Mouse (Mus musculus) adrenal gland, postnatal 4 days (tissue): ENCODE measurements around the gene Cacna1c. TPM values are rescaled to one million over a fixed set of nuclear protein-coding genes. Genes with fewer than 3 reads are reported as not detected.

Experiments
- DNase-seq, 2 experiments: peaks; one replicate each; pipeline ENCODE4 v3.0.0; 2021 to 2022; ENCODE audit warnings: low spot score in 2 of 2, mixed read lengths in 2 of 2
- total RNA-seq, 2 experiments: library from RNA; stranded (reverse); gene quantifications; 2 replicates each; pipeline ENCODE4 v1.2.3; 2021

Gene Cacna1c
- total RNA-seq, 2 experiments from 2014 or later, result 71.6 to 78.9 TPM

GRCm38 (mm10) chr6:119174307-119175074, 21.7 kb downstream of the Cacna1c start:
- no peak for DNase-seq

DNA sequence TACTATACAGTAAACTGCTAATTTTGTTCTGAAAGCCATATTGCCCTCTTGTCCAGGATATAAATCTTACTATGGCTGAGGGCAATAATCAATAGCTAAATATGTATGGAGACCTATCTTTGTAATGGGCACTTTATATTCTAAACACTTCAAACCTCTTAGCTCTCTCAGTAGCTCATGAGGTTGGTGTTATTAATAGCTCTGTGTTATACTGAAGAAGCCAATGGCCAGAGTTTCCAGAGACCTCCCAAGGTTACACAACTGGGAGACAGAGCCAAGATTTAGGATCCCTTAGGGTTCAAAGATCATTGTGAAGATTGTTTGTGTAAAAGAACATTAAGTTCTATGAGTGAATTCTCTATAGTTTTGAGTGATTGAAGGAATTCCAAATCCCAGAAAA, 30.5 kb downstream of the Cacna1c start:
- no peak for DNase-seq

DNA sequence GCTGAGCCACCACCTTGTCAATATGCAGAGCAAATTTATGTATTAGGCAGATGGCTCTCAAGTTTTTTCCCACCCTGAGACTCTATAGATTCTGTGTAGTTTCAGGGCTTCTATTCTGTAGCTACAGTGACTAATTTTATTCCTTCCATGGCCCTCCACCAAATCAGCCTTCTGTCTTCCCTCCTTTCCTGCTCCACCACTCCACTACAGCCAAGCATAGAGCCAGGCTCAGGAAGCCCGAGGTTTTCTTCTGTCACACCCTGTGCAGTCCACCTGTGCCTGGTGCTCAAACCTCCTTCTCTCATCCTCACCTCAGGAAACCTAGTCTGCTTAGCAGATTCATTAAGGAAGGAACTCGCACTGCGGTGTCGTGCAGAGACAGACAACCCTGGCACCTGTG, 51.1 kb downstream of the Cacna1c start:
- DNase-seq, result no peak

- no peak for DNase-seq
Measured at GRCm38 (mm10) chr6:119139561-119139960, 56.7 kb downstream of the Cacna1c start.

GRCm38 (mm10) chr6:119137768-119138167, 58.5 kb downstream of the Cacna1c start:
- no peak for DNase-seq

- DNase-seq, result no peak
Measured at GRCm38 (mm10) chr6:119132863-119133262, 63.4 kb downstream of the Cacna1c start.

GRCm38 (mm10) chr6:119132111-119132735, 64.0 kb downstream of the Cacna1c start:
- DNase-seq, result no peak

DNA sequence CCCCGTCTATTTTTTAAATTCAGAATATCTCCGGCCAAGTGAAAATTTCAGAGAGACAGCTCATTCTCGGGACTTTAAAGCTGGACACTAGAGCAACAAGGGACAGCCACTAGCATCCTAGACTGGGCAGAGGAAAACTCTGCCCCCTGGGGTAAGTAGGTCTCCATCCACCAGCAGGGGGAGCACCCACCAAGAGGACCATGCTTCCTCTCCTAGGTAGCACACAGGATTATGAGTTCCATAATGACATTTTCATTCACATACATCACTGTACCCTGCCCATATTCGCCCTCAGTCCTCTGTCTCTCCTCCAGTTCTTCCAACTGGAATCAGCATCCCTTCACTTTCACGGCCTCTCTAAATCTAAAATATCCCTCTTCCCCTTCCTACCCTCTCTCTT, 66.6 kb downstream of the Cacna1c start:
- DNase-seq, result peak; percentile 28 to 47

- no peak for DNase-seq
Measured at GRCm38 (mm10) chr6:119128521-119128920, 67.7 kb downstream of the Cacna1c start.

- no peak for DNase-seq
Measured at GRCm38 (mm10) chr6:119128076-119128475, 68.1 kb downstream of the Cacna1c start.

DNA sequence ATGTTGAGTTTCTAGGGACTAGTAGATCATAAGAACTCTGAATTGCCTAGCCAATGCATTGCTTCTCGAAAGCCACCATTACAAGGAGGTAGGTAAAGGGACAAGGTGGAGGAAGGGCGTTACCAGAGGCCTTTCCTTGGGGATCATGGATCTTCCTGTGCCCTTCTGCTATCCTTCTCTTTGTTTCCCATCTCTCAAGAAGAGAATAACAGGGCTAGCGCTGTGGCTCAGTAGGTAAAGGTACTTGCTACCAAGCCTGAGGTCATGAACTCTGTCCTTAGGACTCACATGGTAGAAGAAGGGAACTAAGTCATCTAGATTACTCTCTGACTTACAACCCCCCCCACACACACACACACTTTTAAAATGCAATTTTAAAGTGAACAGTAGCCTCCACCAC, 69.2 kb downstream of the Cacna1c start:
- DNase-seq, result no peak

- no peak for DNase-seq
Measured at GRCm38 (mm10) chr6:119118371-119118770, 77.8 kb downstream of the Cacna1c start.

- no peak for DNase-seq
Measured at GRCm38 (mm10) chr6:119116290-119116689, 79.9 kb downstream of the Cacna1c start.

- DNase-seq, result no peak
Measured at GRCm38 (mm10) chr6:119113362-119113761, 82.9 kb downstream of the Cacna1c start.

- DNase-seq, result no peak
Measured at GRCm38 (mm10) chr6:119110369-119110768, 85.8 kb downstream of the Cacna1c start.

DNA sequence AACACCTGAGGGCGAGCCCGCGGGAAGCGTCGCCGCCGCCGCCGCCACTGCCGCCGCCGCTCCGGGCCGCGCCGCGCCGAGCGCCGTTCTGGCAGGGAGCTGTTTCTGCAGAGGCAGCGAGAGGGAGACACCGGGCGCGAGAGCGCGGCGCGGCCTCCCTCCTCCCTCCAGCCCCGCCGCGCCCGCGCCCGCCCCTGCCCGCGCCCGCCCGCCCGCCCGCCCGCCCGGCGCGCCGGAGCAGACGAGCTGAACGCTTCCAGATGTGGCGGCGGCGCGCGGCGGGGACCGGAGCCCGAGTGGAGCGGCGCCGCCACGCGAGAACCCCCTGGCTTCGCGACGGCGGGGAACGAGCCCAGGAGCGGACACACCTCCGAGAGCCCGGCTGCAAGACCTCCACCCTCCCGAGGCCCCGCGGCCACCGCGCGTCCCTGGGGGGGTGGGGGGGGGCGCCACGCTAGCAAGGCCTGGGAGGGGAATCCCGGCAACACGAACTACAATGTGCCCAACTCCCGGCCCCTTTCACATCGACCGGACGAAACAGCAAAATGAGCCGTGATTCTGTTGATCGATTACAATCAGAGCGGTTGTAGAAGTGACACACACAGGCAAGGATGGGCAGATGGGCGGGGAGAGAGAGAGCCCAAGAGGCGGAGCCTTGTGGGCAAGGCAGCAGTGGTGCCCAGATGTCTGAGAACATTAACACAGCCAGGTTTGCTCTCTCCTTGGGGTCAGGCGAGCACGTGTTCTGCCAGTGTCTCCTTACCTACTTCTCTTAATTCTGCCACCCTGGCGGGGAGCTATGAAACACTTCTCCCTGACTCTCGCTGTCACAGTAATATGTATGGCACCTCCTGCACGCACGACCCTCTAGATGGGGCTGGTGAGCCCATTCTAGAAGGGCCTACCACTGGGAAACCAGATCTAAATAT, 87.5 kb downstream of the Cacna1c start:
- peak in 1 of 2 experiments; percentile 43 for DNase-seq

DNA sequence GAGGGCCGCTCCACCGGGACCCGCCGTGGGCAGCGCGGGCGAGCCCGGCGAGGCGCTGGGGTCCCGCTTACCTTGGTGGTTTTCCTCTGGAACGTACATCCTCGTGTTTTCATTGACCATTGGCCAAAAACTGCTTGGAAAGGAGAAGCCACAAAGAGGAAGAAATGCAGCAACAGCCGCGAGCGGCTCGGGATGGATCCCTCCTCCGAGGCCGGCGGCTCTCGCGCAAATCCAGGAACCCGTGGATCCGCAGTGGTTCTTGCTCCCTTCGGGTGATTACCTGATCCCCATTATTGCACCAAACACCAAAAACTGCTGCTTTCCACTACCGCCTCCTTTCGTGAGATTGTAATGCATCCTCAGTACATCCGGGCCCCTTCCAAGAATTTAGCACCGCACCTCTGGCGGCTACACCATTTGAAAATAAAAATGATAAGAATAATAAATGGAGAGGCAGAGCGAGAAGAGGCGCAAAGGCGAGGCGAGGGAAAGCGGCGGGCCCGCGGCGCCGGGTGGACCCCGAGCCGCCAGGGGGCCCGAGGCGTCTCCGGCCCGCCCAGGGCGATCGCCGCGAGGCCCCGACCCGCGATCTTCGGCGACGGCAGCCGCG, 88.3 kb downstream of the Cacna1c start:
- DNase-seq, result no peak

- DNase-seq, result no peak
Measured at GRCm38 (mm10) chr6:119107140-119107855, 88.9 kb downstream of the Cacna1c start.

GRCm38 (mm10) chr6:119106726-119107125, 89.5 kb downstream of the Cacna1c start:
- DNase-seq, result no peak
